Mouse (Mus musculus) induced T-regulatory cell, adult 2 months (primary cell): ENCODE measurements around the gene Cdh5.

ENCODE experiments used
- DNase-seq: peaks from one replicate; pipeline ENCODE4 v3.0.0-alpha.2; 2012; ENCODE audit warnings: low read depth

The Cdh5 gene

DNA sequence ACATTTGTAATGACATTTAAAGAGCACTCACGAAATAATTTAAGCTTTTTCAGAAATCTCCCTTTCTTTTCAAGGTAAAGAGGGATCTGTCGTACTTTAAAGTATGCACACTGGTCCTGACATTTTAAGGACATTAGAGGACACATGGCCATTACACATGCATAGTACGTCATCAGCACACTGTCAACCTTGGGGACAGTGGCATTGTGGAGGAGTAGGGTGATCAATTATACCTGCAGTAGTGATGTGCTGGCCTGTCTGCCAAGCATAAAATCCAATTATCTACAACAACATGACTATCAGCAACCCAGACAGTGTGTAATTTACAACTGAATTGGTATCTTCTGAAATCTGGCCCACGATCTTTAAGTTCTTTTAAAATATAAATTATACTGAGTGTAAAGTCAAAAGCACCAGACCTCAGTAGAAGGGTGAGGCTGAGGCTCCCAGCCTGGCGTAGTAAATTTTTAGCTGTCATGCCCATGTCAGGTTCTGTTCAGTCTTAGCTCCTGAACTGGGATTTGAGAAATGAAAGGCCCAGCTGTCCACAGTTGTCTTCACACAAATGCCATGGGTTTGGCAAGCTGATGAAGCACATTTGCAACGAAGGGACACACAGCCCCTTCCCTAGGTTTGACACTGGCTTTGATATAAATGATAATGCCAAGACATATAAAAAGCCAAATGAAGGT, 89.5 kb downstream of the Cdh5 start:
- DNase-seq: no peak

DNA sequence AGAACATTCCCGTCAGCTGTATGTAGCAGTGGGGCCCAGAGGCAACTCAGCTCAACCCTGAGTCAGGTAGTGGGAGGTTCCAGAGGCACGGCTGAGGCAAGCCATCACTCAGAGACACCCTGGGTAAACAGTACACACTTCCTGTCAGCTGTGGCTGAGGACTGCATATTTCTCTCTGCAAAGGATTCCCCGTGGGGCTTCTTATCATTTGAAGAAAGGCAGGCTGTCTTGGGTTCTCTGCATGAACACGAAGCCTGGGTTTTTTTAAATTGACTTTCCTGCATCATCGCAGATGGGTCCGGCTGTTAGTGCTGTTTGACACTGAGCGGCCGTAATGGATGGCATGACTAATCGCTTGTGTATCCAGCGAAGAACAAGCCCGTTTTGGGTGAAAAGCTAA, 90.1 kb downstream of the Cdh5 start:
- peak; percentile 15 for DNase-seq
